18 mouse cellular contexts compared by ENCODE assay signal in the genomic region with DNA sequence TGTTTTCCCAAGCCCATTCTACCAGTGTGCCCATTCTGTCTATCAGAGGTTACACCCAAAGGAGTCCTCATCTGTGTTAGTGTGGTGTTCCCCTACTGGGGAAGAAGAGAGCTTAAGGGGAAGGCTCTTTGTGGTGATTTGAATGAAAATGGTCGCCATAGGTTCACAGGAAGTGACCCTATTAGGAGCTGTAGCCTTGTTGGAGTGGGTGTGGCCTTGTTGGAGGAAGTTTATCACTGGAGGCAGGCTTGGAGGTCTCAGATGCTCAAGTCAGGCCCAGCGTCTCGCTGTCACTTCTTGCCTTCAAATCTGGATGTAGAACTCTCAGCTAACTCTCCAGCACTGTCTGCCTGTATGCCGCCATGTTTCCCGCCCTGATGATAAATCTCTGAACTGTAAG. TPM values are rescaled to one million over a fixed set of nuclear protein-coding genes. Genes with fewer than 3 reads are reported as not detected.
"Had no signal": no experiment of that assay in that cellular context is flagged by ENCODE, and none has a peak within 500 bp of the region (broad histone marks: within the 10 kb centered on the region; RNA-seq: fewer than 3 reads in every experiment).

No protein-coding gene starts in this region.

- DNase-seq: lung, adult 2 months; lung, postnatal 14 days; lung, postnatal 36 days; right cerebral cortex, postnatal 14 days; thymus, adult 2 months; thymus, postnatal 25 days; thymus, postnatal 4 days had no signal

- H3K27ac ChIP-seq: lung, embryonic 15.5 days; macrophage; midbrain, embryonic 13.5 days; midbrain, embryonic 15.5 days; neural tube, embryonic 12.5 days; stomach, embryonic 15.5 days; stomach, postnatal 0 days had no signal

- H3K4me1 ChIP-seq: neural tube, embryonic 12.5 days; stomach, embryonic 15.5 days had no signal

- H3K4me3 ChIP-seq: lung, embryonic 15.5 days; megakaryocyte, embryonic 14.5 days; midbrain, embryonic 13.5 days; midbrain, embryonic 15.5 days; neural tube, embryonic 12.5 days; stomach, embryonic 15.5 days had no signal

- H3K9ac ChIP-seq: lung, embryonic 15.5 days; midbrain, embryonic 13.5 days; midbrain, embryonic 15.5 days; neural tube, embryonic 12.5 days; stomach, embryonic 15.5 days had no signal

- H3K4me2 ChIP-seq: lung, embryonic 15.5 days; midbrain, embryonic 11.5 days; midbrain, embryonic 13.5 days; midbrain, embryonic 15.5 days; neural tube, embryonic 12.5 days; stomach, embryonic 15.5 days had no signal

- H3K9me3 ChIP-seq: lung, embryonic 15.5 days; midbrain, embryonic 13.5 days; midbrain, embryonic 15.5 days; neural tube, embryonic 12.5 days; stomach, embryonic 15.5 days had no signal

- H3K27me3 ChIP-seq: lung, embryonic 15.5 days; midbrain, embryonic 13.5 days; midbrain, embryonic 15.5 days; neural tube, embryonic 12.5 days; stomach, embryonic 15.5 days had no signal

- ATAC-seq: lung, postnatal 0 days; midbrain, embryonic 13.5 days; midbrain, embryonic 15.5 days had no signal

RNA-seq across cellular contexts. Expression of gene Ntrk3, which starts 33.1 kb away (rescaled TPM):
- total RNA-seq: megakaryocyte progenitor cell, adult 5-6 weeks had no signal
- polyA plus RNA-seq: macrophage had no signal
